Mouse (Mus musculus): Measurements from ENCODE around the gene Cabin1. TPM values are rescaled to one million over a fixed set of nuclear protein-coding genes. Genes with fewer than 3 reads are reported as not detected.

Gene Cabin1
- total and polyA plus RNA-seq, 3 experiments = 27.2 to 115 (median 54.9) TPM

DNA sequence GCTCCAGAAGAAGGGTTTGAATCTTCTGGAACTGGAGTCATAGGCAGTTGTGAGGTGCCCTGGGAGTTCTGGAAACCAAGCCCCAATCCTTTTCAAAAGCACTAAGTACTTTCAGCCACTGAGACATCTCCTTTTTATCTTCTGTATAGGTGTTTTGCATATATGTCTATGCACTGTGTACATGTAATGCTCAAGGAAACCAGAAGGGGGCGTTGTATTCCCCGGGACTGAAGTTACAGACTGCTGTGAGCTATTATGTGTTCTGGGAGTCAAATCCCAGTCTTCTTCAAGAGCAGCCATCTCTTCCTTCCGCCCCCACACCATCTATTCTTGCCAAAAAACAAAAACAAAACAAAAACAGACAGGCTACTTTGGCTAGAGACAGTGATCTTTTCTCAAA lies 143.3 kb downstream of the Cabin1 start:
- peak; percentile 22; the same call in 1 of the 2 replicates for TF ChIP-seq SMC3 (IDR thresholded peaks at IDR 0.05; ENCODE audit: low read depth, low read length)
- no peak for TF ChIP-seq CHD1 (IDR thresholded peaks at IDR 0.05; ENCODE audit: low read depth, low read length)
- no peak for TF ChIP-seq POLR2A (IDR thresholded peaks at IDR 0.05; ENCODE audit: control insufficient read depth in 1 of 2, insufficient read depth in 1 of 2, low read depth in 1 of 2, low read length in 2 of 2, poor library complexity in 1 of 2)
- peak; percentile 15 to 49 (median 47); a peak in 4 of 6 replicates for TF ChIP-seq CTCF (IDR thresholded peaks at IDR 0.05 in 2 of 3, conservative IDR thresholded peaks at IDR 0.05 in 1 of 3; ENCODE audit: control insufficient read depth in 1 of 3, insufficient read depth in 1 of 3, low read depth in 2 of 3, low read length in 3 of 3, poor library complexity in 1 of 3, severe bottlenecking in 1 of 3)
- TF ChIP-seq MAZ (IDR thresholded peaks at IDR 0.05; ENCODE audit: low read depth, low read length) = no peak
- TF ChIP-seq TBP (IDR thresholded peaks at IDR 0.05; ENCODE audit: low read depth, low read length) = no peak
- no peak for TF ChIP-seq USF2 (IDR thresholded peaks at IDR 0.05; ENCODE audit: borderline replicate concordance in 1 of 2, insufficient read depth in 1 of 2, low read depth in 1 of 2, low read length in 2 of 2)
- TF ChIP-seq MAFK (IDR thresholded peaks at IDR 0.05; ENCODE audit: borderline replicate concordance, low read depth, low read length) = no peak
- TF ChIP-seq USF1 (IDR thresholded peaks at IDR 0.05; ENCODE audit: low read depth, low read length) = no peak
- TF ChIP-seq ETS1 (IDR thresholded peaks at IDR 0.05; ENCODE audit: low read depth, low read length) = no peak
- Histone ChIP-seq H3K27ac (ENCODE audit: control insufficient read depth, low read depth, low read length) (no peak overlapping the region), H3K4me3 (ENCODE audit: control insufficient read depth in 1 of 2, insufficient read depth in 1 of 2, low read depth in 2 of 2, low read length in 2 of 2) (no peak overlapping the region), H3K9me3 (replicated peaks; ENCODE audit: insufficient read depth, low read length) (no peaks in the 10 kb centered on the region), H3K79me2 (ENCODE audit: control insufficient read depth, insufficient read depth, low read length, poor library complexity) (no peaks in the 10 kb centered on the region), H3K36me3 (ENCODE audit: control insufficient read depth in 1 of 2, insufficient read depth in 2 of 2, low read length in 2 of 2) (peaks cover 0 to 20% of the 10 kb centered on the region in 2 experiments; a peak in 2 of 4 replicates), H3K4me1 (ENCODE audit: control insufficient read depth in 1 of 2, insufficient read depth in 2 of 2, low read length in 2 of 2) (peaks cover 2 to 20% of the 10 kb centered on the region in 2 experiments; a peak in 3 of 4 replicates), H3K9ac (ENCODE audit: control insufficient read depth, low read depth, low read length, poor library complexity, severe bottlenecking) (no peak overlapping the region), H3K27me3 (ENCODE audit: control insufficient read depth in 1 of 2, insufficient read depth in 2 of 2, low read length in 2 of 2) (no peaks in the 10 kb centered on the region; a peak in 1 of 4 replicates)
- no peak for DNase-seq (ENCODE audit: low read depth, low spot score)

DNA sequence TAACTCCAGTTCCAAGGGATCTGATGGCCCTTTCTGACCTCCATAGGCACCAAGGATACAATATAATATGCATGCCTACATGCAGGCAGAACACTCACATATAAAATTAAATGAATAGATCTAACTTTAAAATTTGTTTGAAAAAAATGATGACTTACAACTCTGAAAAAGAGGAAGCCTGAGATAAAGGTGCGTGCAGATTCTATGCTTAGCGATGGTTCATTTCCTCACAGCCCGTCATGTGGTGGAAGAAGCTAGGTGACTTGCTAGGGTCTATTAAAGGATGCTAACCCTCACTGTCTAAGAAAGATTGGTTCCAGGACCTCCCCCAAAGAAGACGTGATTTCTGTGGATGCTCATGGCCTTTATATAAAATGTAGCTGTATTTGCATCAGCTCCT lies 148.1 kb downstream of the Cabin1 start:
- H3K9me3 ChIP-seq (replicated peaks; ENCODE audit: insufficient read depth, low read length) = no peaks in the 10 kb centered on the region
- no peak overlapping the region for H3K4me3 ChIP-seq (ENCODE audit: control insufficient read depth in 1 of 2, insufficient read depth in 1 of 2, low read depth in 2 of 2, low read length in 2 of 2)
- no peak overlapping the region for H3K27ac ChIP-seq (ENCODE audit: control insufficient read depth, low read depth, low read length)
- peak; percentile 69 for DNase-seq (ENCODE audit: low read depth, low spot score)
- peaks cover 2 to 20% of the 10 kb centered on the region in 2 experiments; a peak in 3 of 4 replicates for H3K4me1 ChIP-seq (ENCODE audit: control insufficient read depth in 1 of 2, insufficient read depth in 2 of 2, low read length in 2 of 2)
- no peak overlapping the region for H3K9ac ChIP-seq (ENCODE audit: control insufficient read depth, low read depth, low read length, poor library complexity, severe bottlenecking)
- H3K36me3 ChIP-seq (ENCODE audit: control insufficient read depth in 1 of 2, insufficient read depth in 2 of 2, low read length in 2 of 2) = peaks cover 0 to 20% of the 10 kb centered on the region in 2 experiments; a peak in 2 of 4 replicates
- TF ChIP-seq POLR2AphosphoS2 (IDR thresholded peaks at IDR 0.05; ENCODE audit: low read length) = no peak
- no peak for TF ChIP-seq RAD21 (IDR thresholded peaks at IDR 0.05; ENCODE audit: low read depth, low read length)
- no peak for TF ChIP-seq NRF1 (IDR thresholded peaks at IDR 0.05; ENCODE audit: insufficient read depth, low read depth, low read length, poor library complexity, severe bottlenecking)
- TF ChIP-seq MAFK (IDR thresholded peaks at IDR 0.05; ENCODE audit: borderline replicate concordance, low read depth, low read length) = no peak
- TF ChIP-seq EP300 (IDR thresholded peaks at IDR 0.05; ENCODE audit: low read depth in 1 of 2, low read length in 2 of 2) = peak in 1 of 2 experiments; percentile 31; a peak in 1 of 4 replicates
- no peak for TF ChIP-seq MYB (IDR thresholded peaks at IDR 0.05; ENCODE audit: low read depth, low read length)
- TF ChIP-seq MAX (IDR thresholded peaks at IDR 0.05; ENCODE audit: low read length) = peak; percentile 32; the same call in 1 of the 2 replicates
- TF ChIP-seq TBP (IDR thresholded peaks at IDR 0.05; ENCODE audit: low read depth, low read length) = no peak
- no peak for TF ChIP-seq TCF12 (IDR thresholded peaks at IDR 0.05; ENCODE audit: low read depth, low read length)
- TF ChIP-seq ELF1 (IDR thresholded peaks at IDR 0.05; ENCODE audit: low read depth, low read length) = no peak
- TF ChIP-seq CHD1 (IDR thresholded peaks at IDR 0.05; ENCODE audit: low read depth, low read length) = no peak
- TF ChIP-seq ZNF384 (IDR thresholded peaks at IDR 0.05; ENCODE audit: low read depth, low read length) = peak; percentile 75
- TF ChIP-seq GATA1 (IDR thresholded peaks at IDR 0.05; ENCODE audit: low read depth, low read length) = peak; percentile 26; the same call in 1 of the 2 replicates
- no peaks in the 10 kb centered on the region for H3K79me2 ChIP-seq (ENCODE audit: control insufficient read depth, insufficient read depth, low read length, poor library complexity)
- no peaks in the 10 kb centered on the region for H3K27me3 ChIP-seq (ENCODE audit: control insufficient read depth in 1 of 2, insufficient read depth in 2 of 2, low read length in 2 of 2)
